Mouse (Mus musculus) ES-E14 (cell line): ENCODE measurements around the gene Cpn2. TPM values are rescaled to one million over a fixed set of nuclear protein-coding genes. Genes with fewer than 3 reads are reported as not detected.

Source experiments
- DNase-seq: peaks from one replicate; pipeline ENCODE4 v3.0.0-alpha.2; 2013; ENCODE audit warnings: low read depth, low spot score
- H3K27ac ChIP-seq: 2 replicates; pipeline ENCODE4 v1.5.1; 2012; ENCODE audit warnings: low read depth, mild to moderate bottlenecking, low read length, moderate library complexity, mixed read lengths; ENCODE audit not compliant: poor library complexity, insufficient read depth, severe bottlenecking
- H3K36me3 ChIP-seq: 2 replicates; pipeline ENCODE4 v1.6.1; 2012; ENCODE audit warnings: mild to moderate bottlenecking, low read length, moderate library complexity, mixed read lengths; ENCODE audit not compliant: control insufficient read depth, poor library complexity, insufficient read depth, severe bottlenecking
- H3K4me1 ChIP-seq, 2 experiments: fragments of 150-350 bp in 1 of 2; sonication (generic) in 1 of 2; 2 replicates each; pipeline ENCODE4 v1.6.1; 2012; ENCODE audit warnings: low read length in 2 of 2, mild to moderate bottlenecking in 1 of 2, mixed read lengths in 1 of 2; ENCODE audit not compliant: control insufficient read depth in 2 of 2, insufficient read depth in 2 of 2, poor library complexity in 1 of 2
- H3K4me3 ChIP-seq, 2 experiments: fragments of 150-350 bp in 1 of 2; sonication (generic) in 1 of 2; 2 replicates each; pipeline ENCODE4 v1.5.1; 2012; ENCODE audit warnings: low read length in 2 of 2, low read depth in 1 of 2, mild to moderate bottlenecking in 1 of 2, mixed read lengths in 1 of 2; ENCODE audit not compliant: insufficient read depth in 1 of 2, poor library complexity in 1 of 2, severe bottlenecking in 1 of 2
- H3K9ac ChIP-seq: 2 replicates; pipeline ENCODE4 v1.6.1; 2012; ENCODE audit warnings: low read depth, mild to moderate bottlenecking, low read length, mixed read lengths; ENCODE audit not compliant: poor library complexity, insufficient read depth, severe bottlenecking
- H3K9me3 ChIP-seq: fragments of 150-350 bp; sonication (generic); 2 replicates; pipeline ENCODE4 v1.6.1; 2012; ENCODE audit warnings: low read depth, mild to moderate bottlenecking, low read length; ENCODE audit not compliant: control insufficient read depth, insufficient read depth
- CHD2 ChIP-seq: IDR thresholded peaks from 2 replicates; pipeline ENCODE4 v1.6.1; 2014; ENCODE audit warnings: mild to moderate bottlenecking, low read depth, low read length, inconsistent platforms
- HCFC1 ChIP-seq: IDR thresholded peaks from 2 replicates; pipeline ENCODE4 v1.6.1; 2012; ENCODE audit warnings: low read length, inconsistent platforms, borderline replicate concordance; ENCODE audit not compliant: insufficient read depth
- MAFK ChIP-seq: IDR thresholded peaks from 2 replicates; pipeline ENCODE4 v1.6.1; 2014; ENCODE audit warnings: mild to moderate bottlenecking, low read depth, low read length, inconsistent platforms; ENCODE audit not compliant: insufficient read depth
- ZC3H11A ChIP-seq: IDR thresholded peaks from 2 replicates; pipeline ENCODE4 v1.6.1; 2012; ENCODE audit warnings: low read depth, mild to moderate bottlenecking, inconsistent platforms, low read length, borderline replicate concordance
- ZNF384 ChIP-seq: IDR thresholded peaks from 2 replicates; pipeline ENCODE4 v1.6.1; 2012; ENCODE audit warnings: low read depth, low read length, inconsistent platforms
- in situ Hi-C, 2 experiments: fragments of 600-800 bp; cut with MboI; formaldehyde crosslinking; loops; one replicate each; pipeline ENCODE4 v1.15.1; 2025; ENCODE audit warnings: low sequenced_read_pairs in 2 of 2, inconsistent platforms in 1 of 2; ENCODE audit not compliant: unreplicated experiment in 2 of 2
- total RNA-seq: library from RNA; depleted of rRNA; stranded (reverse); fragments of 300-350 nt; gene quantifications from 2 replicates; pipeline ENCODE4 v1.2.3, GENCODE M21; 2012

Gene Cpn2
- total RNA-seq, 1 experiment, result not detected

- Histone ChIP-seq H3K27ac (no peak overlapping the region), H3K9me3 (no peaks in the 10 kb centered on the region), H3K9ac (no peak overlapping the region), H3K4me3 (no peak overlapping the region; a peak in 1 of 4 replicates), H3K36me3 (no peaks in the 10 kb centered on the region), H3K4me1 (peaks cover 0 to 31% of the 10 kb centered on the region in 2 experiments; a peak in 2 of 4 replicates)
- TF ChIP-seq MAFK, result no peak
- TF ChIP-seq CHD2, result no peak
- TF ChIP-seq ZNF384, result no peak
- no peak; the same call in 1 of the 2 replicates for TF ChIP-seq ZC3H11A
- no peak for TF ChIP-seq HCFC1
- in situ Hi-C loops, result no loop called here
- DNase-seq, result peak; percentile 70
Measured at GRCm38 (mm10) chr16:30283743-30284337, 16.5 kb upstream of the Cpn2 start.

DNA sequence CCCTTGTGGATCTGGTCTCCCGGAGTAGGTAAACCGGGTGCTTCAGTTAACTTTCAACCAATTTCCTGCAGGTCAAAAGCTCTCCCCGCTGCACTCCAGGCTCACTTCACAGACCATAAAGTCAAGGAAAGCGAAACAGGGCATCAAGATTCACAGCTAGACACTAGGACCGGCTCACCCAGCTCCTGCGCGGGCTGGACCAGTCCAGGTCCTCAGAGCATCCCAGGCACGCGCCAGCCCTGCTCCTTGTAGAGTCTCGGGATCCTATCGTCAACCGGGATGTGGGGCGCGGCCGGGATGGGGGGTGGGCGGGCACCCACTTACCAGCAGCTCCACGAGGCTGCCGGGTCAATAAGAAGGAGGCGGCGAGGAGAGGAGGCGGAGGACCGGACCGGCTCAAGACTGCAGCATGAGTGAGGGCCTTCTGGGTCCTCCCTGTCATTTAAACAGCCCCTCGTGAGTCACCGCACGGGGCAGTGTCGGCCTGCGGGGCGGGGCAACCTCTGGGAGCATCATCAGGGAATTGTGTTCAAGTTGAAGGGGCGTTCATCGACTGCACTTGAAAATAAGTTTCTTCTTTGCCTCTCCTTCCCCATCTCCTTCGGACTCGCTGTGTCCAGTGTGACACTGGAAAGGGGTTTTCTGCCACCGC, 15.7 kb upstream of the Cpn2 start, which contains the start of gene Lrrc15:
Lrrc15 (minus strand) TSS at position 413 of the 652 bp plus-strand sequence.
- Histone ChIP-seq H3K27ac (no peak within 1 kb of the TSS), H3K9ac (no peak within 1 kb of the TSS), H3K9me3 (no peaks in the 10 kb centered on the region), H3K4me1 (peaks cover 0 to 39% of the 10 kb centered on the region in 2 experiments; a peak in 2 of 4 replicates), H3K36me3 (no peaks in the 10 kb centered on the region), H3K4me3 (peak within 1 kb of the TSS; percentile 23 to 52; a peak in 3 of 4 replicates)
- in situ Hi-C loops, result no loop called here
- DNase-seq, result no peak
- no peak for TF ChIP-seq HCFC1
- TF ChIP-seq CHD2, result no peak
- no peak for TF ChIP-seq ZNF384
- TF ChIP-seq ZC3H11A, result no peak
- TF ChIP-seq MAFK, result no peak

DNA sequence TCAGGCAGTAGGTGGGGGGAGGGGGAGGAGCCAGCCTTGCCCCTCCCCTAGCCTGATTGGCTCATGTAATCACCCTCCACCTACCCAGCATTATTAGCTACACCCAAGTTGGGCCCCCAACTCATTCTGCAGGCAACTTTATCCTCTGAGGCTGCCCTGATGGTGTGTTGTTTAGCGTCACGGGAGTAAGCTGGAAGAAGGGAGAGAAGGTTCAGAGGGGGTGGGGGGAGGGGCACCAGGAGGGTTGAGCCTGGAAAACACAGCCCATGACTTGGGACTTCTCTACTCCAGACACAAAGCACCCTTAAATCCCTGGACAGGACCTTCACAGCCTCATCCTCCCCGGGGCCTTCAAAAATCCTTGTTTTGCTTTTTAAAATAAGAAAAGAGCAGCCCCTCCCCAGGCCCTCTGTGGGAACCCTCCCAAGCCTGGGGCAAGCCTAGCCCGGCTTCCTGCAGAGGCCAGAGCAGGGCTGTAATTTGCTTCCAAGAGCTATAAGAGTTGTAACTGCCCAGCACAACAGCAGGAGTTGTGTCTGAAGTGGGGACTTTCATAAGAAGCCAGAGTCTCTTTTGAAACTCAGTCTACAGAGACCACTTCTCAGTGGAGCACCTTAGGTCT, 13.5 kb upstream of the Cpn2 start:
- no peak overlapping the region for H3K4me3 ChIP-seq
- peaks cover 0 to 39% of the 10 kb centered on the region in 2 experiments; a peak in 2 of 4 replicates for H3K4me1 ChIP-seq
- peak overlapping the region; percentile 3; the same call in 1 of the 2 replicates for H3K9ac ChIP-seq
- peak; percentile 78 for DNase-seq
- TF ChIP-seq ZC3H11A (no peak), HCFC1 (no peak), ZNF384 (no peak), MAFK (no peak), CHD2 (no peak)
- no peaks in the 10 kb centered on the region for H3K9me3 ChIP-seq
- in situ Hi-C loops, result no loop called here
- H3K27ac ChIP-seq, result peak overlapping the region; percentile 74
- H3K36me3 ChIP-seq, result no peaks in the 10 kb centered on the region

- no peak for DNase-seq
- Histone ChIP-seq H3K4me3 (no peak overlapping the region), H3K36me3 (no peaks in the 10 kb centered on the region), H3K9ac (no peak overlapping the region), H3K4me1 (peaks cover 0 to 31% of the 10 kb centered on the region in 2 experiments; a peak in 2 of 4 replicates), H3K9me3 (no peaks in the 10 kb centered on the region), H3K27ac (no peak overlapping the region)
- in situ Hi-C loops, result no loop called here
- no peak for TF ChIP-seq CHD2
Measured at GRCm38 (mm10) chr16:30278406-30278805, 11.1 kb upstream of the Cpn2 start.
